Mouse (Mus musculus): Measurements from ENCODE around the gene Rdh11. TPM values are rescaled to one million over a fixed set of nuclear protein-coding genes. Genes with fewer than 3 reads are reported as not detected.
A peak's percentile ranks its signal among the peaks of the same experiment; 100 is the strongest.
"Not testable (repeated sequence)": the region's sequence is repeated elsewhere in the genome, so short reads cannot be mapped to it uniquely, and the experiment has no call there.

Rdh11 gene
- polyA plus RNA-seq, 1 experiment from 2014 or later, result 26.1 TPM

GRCm38 (mm10) chr12:79190931-79191673 lies 991 bp downstream of the Rdh11 start:
- peak; percentile 86 for ATAC-seq (ENCODE audit: insufficient read depth, low FRiP score, low TSS enrichment)
- DNase-seq (ENCODE audit: low spot score), result peak; percentile 59
- H3K4me1 ChIP-seq (ENCODE audit: control insufficient read depth, insufficient read depth, low read length), result peaks cover 7% of the 10 kb centered on the region; the same call in 1 of the 2 replicates
- peak overlapping the region; percentile 85 for H3K4me2 ChIP-seq (ENCODE audit: low read depth)
- H3K36me3 ChIP-seq (ENCODE audit: control insufficient read depth, insufficient read depth, low read length), result no peaks in the 10 kb centered on the region
- no peak overlapping the region for H3K27ac ChIP-seq (ENCODE audit: low read depth, low read length)
- under 1% methylated on average over 18 of the region's 18 CpGs for WGBS
- H3K9me3 ChIP-seq (ENCODE audit: control insufficient read depth, low read length), result no peaks in the 10 kb centered on the region
- H3K4me3 ChIP-seq (ENCODE audit: low read depth, low read length), result peak overlapping the region; percentile 65
- H3K27me3 ChIP-seq (ENCODE audit: control insufficient read depth, insufficient read depth, low read length), result no peaks in the 10 kb centered on the region
- H3K9ac ChIP-seq (ENCODE audit: low read length), result peak overlapping the region; percentile 64

- H3K27me3 ChIP-seq (ENCODE audit: control insufficient read depth, insufficient read depth, low read length); H3K9ac ChIP-seq (ENCODE audit: low read length); H3K4me2 ChIP-seq (ENCODE audit: low read depth); H3K27ac ChIP-seq (ENCODE audit: low read depth, low read length); DNase-seq (ENCODE audit: low spot score); ATAC-seq (ENCODE audit: insufficient read depth, low FRiP score, low TSS enrichment); H3K4me1 ChIP-seq (ENCODE audit: control insufficient read depth, insufficient read depth, low read length); H3K9me3 ChIP-seq (ENCODE audit: control insufficient read depth, low read length); H3K4me3 ChIP-seq (ENCODE audit: low read depth, low read length); H3K36me3 ChIP-seq (ENCODE audit: control insufficient read depth, insufficient read depth, low read length): not testable (repeated sequence)
- 91% methylated on average over 5 of the region's 6 CpGs for WGBS
Observed at GRCm38 (mm10) chr12:79185160-79185559, 6.9 kb downstream of the Rdh11 start.

- no peak for DNase-seq (ENCODE audit: low spot score)
- Histone ChIP-seq H3K4me1 (ENCODE audit: control insufficient read depth, insufficient read depth, low read length) (peaks cover 6% of the 10 kb centered on the region), H3K9me3 (ENCODE audit: control insufficient read depth, low read length) (no peaks in the 10 kb centered on the region), H3K27me3 (ENCODE audit: control insufficient read depth, insufficient read depth, low read length) (no peaks in the 10 kb centered on the region), H3K36me3 (ENCODE audit: control insufficient read depth, insufficient read depth, low read length) (0 out of 2 replicates have a peak, but pooled peaks cover 2% of the 10 kb centered on the region), H3K4me3 (ENCODE audit: low read depth, low read length) (no peak overlapping the region), H3K4me2 (ENCODE audit: low read depth) (no peak overlapping the region), H3K27ac (ENCODE audit: low read depth, low read length) (no peak overlapping the region), H3K9ac (ENCODE audit: low read length) (no peak overlapping the region)
- 94% methylated on average over 5 of the region's 5 CpGs for WGBS
- no peak for ATAC-seq (ENCODE audit: insufficient read depth, low FRiP score, low TSS enrichment)
Observed at GRCm38 (mm10) chr12:79175998-79176397, 16.1 kb downstream of the Rdh11 start.

- Histone ChIP-seq H3K4me2 (ENCODE audit: low read depth) (no peak overlapping the region), H3K9me3 (ENCODE audit: control insufficient read depth, low read length) (no peaks in the 10 kb centered on the region), H3K27me3 (ENCODE audit: control insufficient read depth, insufficient read depth, low read length) (no peaks in the 10 kb centered on the region), H3K4me3 (ENCODE audit: low read depth, low read length) (no peak overlapping the region), H3K27ac (ENCODE audit: low read depth, low read length) (no peak overlapping the region), H3K4me1 (ENCODE audit: control insufficient read depth, insufficient read depth, low read length) (peaks cover 6% of the 10 kb centered on the region), H3K36me3 (ENCODE audit: control insufficient read depth, insufficient read depth, low read length) (no peaks in the 10 kb centered on the region), H3K9ac (ENCODE audit: low read length) (no peak overlapping the region)
- DNase-seq (ENCODE audit: low spot score) (no peak), ATAC-seq (ENCODE audit: insufficient read depth, low FRiP score, low TSS enrichment) (no peak)
- 86% methylated on average over 5 of the region's 5 CpGs for WGBS
Observed at GRCm38 (mm10) chr12:79173721-79174120, 18.4 kb downstream of the Rdh11 start.

- under 1% methylated on average over 72 of the region's 73 CpGs for WGBS
- ATAC-seq (ENCODE audit: insufficient read depth, low FRiP score, low TSS enrichment), result peak; percentile 97
- Histone ChIP-seq H3K36me3 (ENCODE audit: control insufficient read depth, insufficient read depth, low read length) (no peaks in the 10 kb centered on the region), H3K9me3 (ENCODE audit: control insufficient read depth, low read length) (no peaks in the 10 kb centered on the region), H3K27me3 (ENCODE audit: control insufficient read depth, insufficient read depth, low read length) (no peaks in the 10 kb centered on the region), H3K4me3 (ENCODE audit: low read depth, low read length) (peak within 1 kb of the TSS; percentile 97), H3K27ac (ENCODE audit: low read depth, low read length) (peak within 1 kb of the TSS; percentile 78), H3K4me1 (ENCODE audit: control insufficient read depth, insufficient read depth, low read length) (peaks cover 6% of the 10 kb centered on the region), H3K4me2 (ENCODE audit: low read depth) (peak within 1 kb of the TSS; percentile 53), H3K9ac (ENCODE audit: low read length) (peak within 1 kb of the TSS; percentile 91)
- DNase-seq (ENCODE audit: low spot score), result peak; percentile 89
Observed at GRCm38 (mm10) chr12:79172019-79172941, 19.8 kb downstream of the Rdh11 start, which contains the start of gene Vti1b. TSS of gene Vti1b (minus strand) at chr12:79172667.

GRCm38 (mm10) chr12:79171269-79171995 lies 20.7 kb downstream of the Rdh11 start:
- H3K27ac ChIP-seq (ENCODE audit: low read depth, low read length), result no peak overlapping the region
- no peaks in the 10 kb centered on the region for H3K36me3 ChIP-seq (ENCODE audit: control insufficient read depth, insufficient read depth, low read length)
- peak overlapping the region; percentile 91 for H3K9ac ChIP-seq (ENCODE audit: low read length)
- ATAC-seq (ENCODE audit: insufficient read depth, low FRiP score, low TSS enrichment), result no peak
- peak overlapping the region; percentile 97 for H3K4me3 ChIP-seq (ENCODE audit: low read depth, low read length)
- no peaks in the 10 kb centered on the region for H3K27me3 ChIP-seq (ENCODE audit: control insufficient read depth, insufficient read depth, low read length)
- peak overlapping the region; percentile 53 for H3K4me2 ChIP-seq (ENCODE audit: low read depth)
- peaks cover 6% of the 10 kb centered on the region for H3K4me1 ChIP-seq (ENCODE audit: control insufficient read depth, insufficient read depth, low read length)
- no peaks in the 10 kb centered on the region for H3K9me3 ChIP-seq (ENCODE audit: control insufficient read depth, low read length)
- DNase-seq (ENCODE audit: low spot score), result no peak
- WGBS, result 39% methylated on average over 12 of the region's 12 CpGs

- no peaks in the 10 kb centered on the region for H3K27me3 ChIP-seq (ENCODE audit: control insufficient read depth, insufficient read depth, low read length)
- DNase-seq (ENCODE audit: low spot score) (no peak), ATAC-seq (ENCODE audit: insufficient read depth, low FRiP score, low TSS enrichment) (no peak)
- no peak overlapping the region for H3K4me3 ChIP-seq (ENCODE audit: low read depth, low read length)
- no peaks in the 10 kb centered on the region for H3K36me3 ChIP-seq (ENCODE audit: control insufficient read depth, insufficient read depth, low read length)
- H3K9me3 ChIP-seq (ENCODE audit: control insufficient read depth, low read length), result no peaks in the 10 kb centered on the region
- no peak overlapping the region for H3K4me2 ChIP-seq (ENCODE audit: low read depth)
- peaks cover 6% of the 10 kb centered on the region for H3K4me1 ChIP-seq (ENCODE audit: control insufficient read depth, insufficient read depth, low read length)
- 75% methylated on average over 3 of the region's 3 CpGs for WGBS
- no peak overlapping the region for H3K9ac ChIP-seq (ENCODE audit: low read length)
- no peak overlapping the region for H3K27ac ChIP-seq (ENCODE audit: low read depth, low read length)
Observed at GRCm38 (mm10) chr12:79170421-79170820, 21.7 kb downstream of the Rdh11 start.

GRCm38 (mm10) chr12:79169173-79169572 lies 22.9 kb downstream of the Rdh11 start:
- H3K27ac ChIP-seq (ENCODE audit: low read depth, low read length), result no peak overlapping the region
- H3K27me3 ChIP-seq (ENCODE audit: control insufficient read depth, insufficient read depth, low read length), result no peaks in the 10 kb centered on the region
- peaks cover 6% of the 10 kb centered on the region for H3K4me1 ChIP-seq (ENCODE audit: control insufficient read depth, insufficient read depth, low read length)
- ATAC-seq (ENCODE audit: insufficient read depth, low FRiP score, low TSS enrichment), result no peak
- H3K4me2 ChIP-seq (ENCODE audit: low read depth), result no peak overlapping the region
- DNase-seq (ENCODE audit: low spot score), result no peak
- H3K4me3 ChIP-seq (ENCODE audit: low read depth, low read length), result no peak overlapping the region
- no peaks in the 10 kb centered on the region for H3K9me3 ChIP-seq (ENCODE audit: control insufficient read depth, low read length)
- H3K36me3 ChIP-seq (ENCODE audit: control insufficient read depth, insufficient read depth, low read length), result no peaks in the 10 kb centered on the region
- no peak overlapping the region for H3K9ac ChIP-seq (ENCODE audit: low read length)

Measured in neural tube, embryonic 11.5 days (tissue).